In genomic region chr4:94052249-94053162, GRCm38 (mm10) we compare ENCODE assay signal across 21 mouse cellular contexts.
A peak's percentile ranks its signal among the peaks of the same experiment; 100 is the strongest.
DNase-seq lines count a peak whose midpoint lies in the region; ATAC-seq and TF ChIP-seq lines count a peak whose summit lies in the region.
"Had no signal": no experiment of that assay in that cellular context is flagged by ENCODE, and none has a peak within 500 bp of the region (broad histone marks: within the 10 kb centered on the region; RNA-seq: fewer than 3 reads in every experiment).

No protein-coding gene starts in this region.

- DNase-seq in forebrain, embryonic 10.5 days (ENCODE audit: extremely low spot score, low spot score): no peak
- peak; percentile 28 for DNase-seq in Muller cell, postnatal 12 days (ENCODE audit: inconsistent ontology term)
- peak; percentile 44 for DNase-seq in brain, embryonic 14.5 days (ENCODE audit: low read depth)
- no peak for DNase-seq in left cerebral cortex, postnatal 36 days (ENCODE audit: low spot score in 2 of 2)
- DNase-seq: adrenal gland, adult 2 months; adrenal gland, postnatal 25 days; cerebellum, adult 11-12 months; cerebellum, adult 9-10 months; cerebellum, postnatal 25 days; gastrocnemius, adult 2 months; gastrocnemius, postnatal 25 days; heart, postnatal 36 days had no signal

- H3K36me3 ChIP-seq in forebrain, embryonic 15.5 days: no peaks in the 10 kb centered on the region
- H3K36me3 ChIP-seq in forebrain, embryonic 10.5 days (replicated peaks): no peaks in the 10 kb centered on the region
- H3K36me3 ChIP-seq in midbrain, embryonic 15.5 days (replicated peaks): no peaks in the 10 kb centered on the region
- H3K36me3 ChIP-seq in hindbrain, embryonic 13.5 days: no peaks in the 10 kb centered on the region
- H3K36me3 ChIP-seq: embryonic facial prominence, embryonic 13.5 days; heart, embryonic 13.5 days had no signal

- H3K9me3 ChIP-seq in forebrain, embryonic 15.5 days: no peaks in the 10 kb centered on the region
- no peaks in the 10 kb centered on the region for H3K9me3 ChIP-seq in forebrain, embryonic 10.5 days
- H3K9me3 ChIP-seq in midbrain, embryonic 15.5 days: no peaks in the 10 kb centered on the region
- no peaks in the 10 kb centered on the region for H3K9me3 ChIP-seq in hindbrain, embryonic 13.5 days
- H3K9me3 ChIP-seq: embryonic facial prominence, embryonic 13.5 days; heart, embryonic 13.5 days had no signal

- H3K27ac ChIP-seq in forebrain, embryonic 15.5 days (replicated peaks): no peak overlapping the region
- no peak overlapping the region for H3K27ac ChIP-seq in forebrain, embryonic 10.5 days
- no peak overlapping the region for H3K27ac ChIP-seq in midbrain, embryonic 15.5 days
- H3K27ac ChIP-seq in hindbrain, embryonic 13.5 days: no peak overlapping the region
- H3K27ac ChIP-seq: embryonic facial prominence, embryonic 13.5 days; gastrocnemius, adult 2 months; heart, embryonic 13.5 days had no signal

- H3K4me1 ChIP-seq in forebrain, embryonic 15.5 days: no peaks in the 10 kb centered on the region
- H3K4me1 ChIP-seq in forebrain, embryonic 10.5 days: no peaks in the 10 kb centered on the region
- no peaks in the 10 kb centered on the region for H3K4me1 ChIP-seq in midbrain, embryonic 15.5 days
- H3K4me1 ChIP-seq in hindbrain, embryonic 13.5 days (replicated peaks): no peaks in the 10 kb centered on the region
- H3K4me1 ChIP-seq: embryonic facial prominence, embryonic 13.5 days; heart, embryonic 13.5 days had no signal

- no peak overlapping the region for H3K4me3 ChIP-seq in forebrain, embryonic 15.5 days
- no peak overlapping the region for H3K4me3 ChIP-seq in forebrain, embryonic 10.5 days
- H3K4me3 ChIP-seq in midbrain, embryonic 15.5 days: no peak overlapping the region
- H3K4me3 ChIP-seq in hindbrain, embryonic 13.5 days: no peak overlapping the region
- H3K4me3 ChIP-seq: embryonic facial prominence, embryonic 13.5 days; gastrocnemius, adult 2 months; heart, embryonic 13.5 days had no signal

- no peak for TF ChIP-seq CTCF in brain, embryonic 14.5 days (IDR thresholded peaks at IDR 0.05; ENCODE audit: borderline replicate concordance, extremely low read depth, insufficient read depth, insufficient read length)

- no peak for TF ChIP-seq POLR2A in brain, embryonic 14.5 days (IDR thresholded peaks at IDR 0.05; ENCODE audit: borderline replicate concordance, extremely low read depth, insufficient read depth, insufficient read length, poor library complexity, severe bottlenecking)

- no peak overlapping the region for H3K9ac ChIP-seq in forebrain, embryonic 15.5 days (replicated peaks)
- H3K9ac ChIP-seq in midbrain, embryonic 15.5 days: no peak overlapping the region
- H3K9ac ChIP-seq in hindbrain, embryonic 13.5 days: no peak overlapping the region
- H3K9ac ChIP-seq: embryonic facial prominence, embryonic 13.5 days; heart, embryonic 13.5 days had no signal

- 0 out of 2 replicates have a peak, but pooled peaks have one; percentile 19 for ATAC-seq in forebrain, embryonic 15.5 days (replicated peaks)
- peak; percentile 85 for ATAC-seq in midbrain, embryonic 15.5 days (replicated peaks)
- no peak for ATAC-seq in hindbrain, embryonic 13.5 days (ENCODE audit: low FRiP score)
- ATAC-seq: hindbrain, embryonic 16.5 days; inflammation-experienced regulatory T-cells, adult 6 months; intestine, postnatal 0 days had no signal

- intact Hi-C loops in left cerebral cortex, postnatal 36 days (cut with DNase I): no loop called here

- 72% methylated on average over 11 of the region's 11 CpGs for WGBS in forebrain, embryonic 15.5 days
- WGBS in forebrain, embryonic 10.5 days: 85% methylated on average over 11 of the region's 11 CpGs
- 70% methylated on average over 11 of the region's 11 CpGs for WGBS in midbrain, embryonic 15.5 days
- 78% methylated on average over 11 of the region's 11 CpGs for WGBS in hindbrain, embryonic 13.5 days

- H3K4me2 ChIP-seq in forebrain, embryonic 15.5 days (replicated peaks): no peak overlapping the region
- no peak overlapping the region for H3K4me2 ChIP-seq in midbrain, embryonic 15.5 days
- H3K4me2 ChIP-seq in hindbrain, embryonic 13.5 days: no peak overlapping the region
- H3K4me2 ChIP-seq: embryonic facial prominence, embryonic 13.5 days; heart, embryonic 13.5 days had no signal

- H3K27me3 ChIP-seq in forebrain, embryonic 15.5 days: no peaks in the 10 kb centered on the region
- H3K27me3 ChIP-seq in forebrain, embryonic 10.5 days (ENCODE audit: poor library complexity, severe bottlenecking): no peaks in the 10 kb centered on the region
- H3K27me3 ChIP-seq in midbrain, embryonic 15.5 days (replicated peaks): no peaks in the 10 kb centered on the region
- H3K27me3 ChIP-seq in hindbrain, embryonic 13.5 days: no peaks in the 10 kb centered on the region
- H3K27me3 ChIP-seq: CH12.LX; embryonic facial prominence, embryonic 13.5 days; heart, embryonic 13.5 days had no signal

Comparison
In these comparisons a context has a peak if more than half of its experiments do, and no peak if none do; other contexts are left out.
1. DNase-seq: peak in Muller cell, postnatal 12 days (single experiment) and brain, embryonic 14.5 days (single experiment); none in forebrain, embryonic 10.5 days (single experiment) and left cerebral cortex, postnatal 36 days (0 of 2).